Mouse (Mus musculus) left cerebral cortex, adult 11 months (tissue): ENCODE measurements at regions not wholly inside any gene's neighbourhood (a gene's known extent, or its start where the extent isn't known, plus 50 kb on each side); places are given as distances from the start of the nearest gene placed in this dataset.

Experiments
- DNase-seq: peaks from one replicate; pipeline ENCODE4 v3.0.0; 2022; ENCODE audit warnings: low spot score

- DNase-seq = peak; percentile 15
These were observed 398.0 kb downstream of the Prim2 start for GRCm38 (mm10) chr1:33271437-33272145.

GRCm38 (mm10) chr1:33269162-33269561 lies 400.4 kb downstream of the Prim2 start:
- DNase-seq = no peak

GRCm38 (mm10) chr1:33265731-33266415 lies 403.7 kb downstream of the Prim2 start:
- DNase-seq = no peak

GRCm38 (mm10) chr1:33249474-33249873 lies 420.1 kb downstream of the Prim2 start:
- no peak for DNase-seq

- no peak for DNase-seq
These were observed 422.5 kb downstream of the Prim2 start for GRCm38 (mm10) chr1:33247076-33247475.

GRCm38 (mm10) chr1:33245186-33245585 lies 424.4 kb downstream of the Prim2 start:
- DNase-seq = no peak

GRCm38 (mm10) chr1:33244691-33245090 lies 424.9 kb downstream of the Prim2 start:
- no peak for DNase-seq

- no peak for DNase-seq
These were observed 446.6 kb downstream of the Prim2 start for GRCm38 (mm10) chr1:33222997-33223396.

GRCm38 (mm10) chr1:33214815-33215214 lies 454.8 kb downstream of the Prim2 start:
- DNase-seq = no peak

GRCm38 (mm10) chr1:33214394-33214793 lies 455.2 kb downstream of the Prim2 start:
- DNase-seq = no peak

- DNase-seq = no peak
These were observed 467.9 kb downstream of the Prim2 start for GRCm38 (mm10) chr1:33201571-33202189.

GRCm38 (mm10) chr1:33195114-33195513 lies 474.5 kb downstream of the Prim2 start:
- peak; percentile 12 for DNase-seq

GRCm38 (mm10) chr1:33174646-33175435 lies 494.8 kb downstream of the Prim2 start:
- peak; percentile 28 for DNase-seq

GRCm38 (mm10) chr1:33136991-33137390 lies 532.6 kb downstream of the Prim2 start:
- no peak for DNase-seq

GRCm38 (mm10) chr1:33130351-33130750 lies 539.2 kb downstream of the Prim2 start:
- DNase-seq = no peak

- no peak for DNase-seq
These were observed 544.5 kb downstream of the Prim2 start for GRCm38 (mm10) chr1:33125062-33125461.

GRCm38 (mm10) chr1:33106286-33106685 lies 559.2 kb upstream of the Gm5415 start:
- no peak for DNase-seq

- DNase-seq = no peak
These were observed 557.2 kb upstream of the Gm5415 start for GRCm38 (mm10) chr1:33104296-33104695.

- no peak for DNase-seq
These were observed 551.0 kb upstream of the Gm5415 start for GRCm38 (mm10) chr1:33098062-33098461.

GRCm38 (mm10) chr1:33096851-33097250 lies 549.8 kb upstream of the Gm5415 start:
- DNase-seq = no peak

GRCm38 (mm10) chr1:33074551-33074950 lies 527.5 kb upstream of the Gm5415 start:
- DNase-seq = no peak

GRCm38 (mm10) chr1:33058010-33058409 lies 510.9 kb upstream of the Gm5415 start:
- DNase-seq = no peak
